Mouse (Mus musculus) mesoderm, embryonic 11.5 days (tissue): ENCODE measurements at regions not wholly inside any gene's neighbourhood (a gene's known extent, or its start where the extent isn't known, plus 50 kb on each side); places are given as distances from the start of the nearest gene placed in this dataset.
A peak's percentile ranks its signal among the peaks of the same experiment; 100 is the strongest.
"Not testable (repeated sequence)": the region's sequence is repeated elsewhere in the genome, so short reads cannot be mapped to it uniquely, and the experiment has no call there.

Source experiments
- DNase-seq: peaks from one replicate; pipeline ENCODE4 v3.0.0-alpha.2; 2012; ENCODE audit warnings: low read depth, low spot score

DNA sequence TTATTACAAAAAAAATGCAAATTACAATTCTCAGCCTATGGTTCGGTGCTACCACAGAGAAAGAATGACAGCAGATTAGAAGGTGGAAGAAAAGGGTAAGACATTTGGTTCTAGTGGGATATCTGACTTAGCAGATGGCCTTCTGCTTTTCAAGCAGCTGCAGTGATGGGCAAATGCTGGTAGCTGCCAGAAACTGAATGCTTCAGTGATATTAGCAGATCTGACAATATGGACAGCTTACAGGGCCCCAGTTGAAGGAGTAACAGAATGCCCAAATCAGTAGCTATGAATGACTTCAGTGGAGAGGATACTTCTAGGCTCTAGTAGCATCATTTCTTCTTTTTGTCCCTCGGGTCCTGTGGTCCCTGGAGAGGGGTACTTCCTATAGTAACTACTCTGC is 143.9 kb upstream of the Rps6ka3 start:
- DNase-seq = no peak

DNA sequence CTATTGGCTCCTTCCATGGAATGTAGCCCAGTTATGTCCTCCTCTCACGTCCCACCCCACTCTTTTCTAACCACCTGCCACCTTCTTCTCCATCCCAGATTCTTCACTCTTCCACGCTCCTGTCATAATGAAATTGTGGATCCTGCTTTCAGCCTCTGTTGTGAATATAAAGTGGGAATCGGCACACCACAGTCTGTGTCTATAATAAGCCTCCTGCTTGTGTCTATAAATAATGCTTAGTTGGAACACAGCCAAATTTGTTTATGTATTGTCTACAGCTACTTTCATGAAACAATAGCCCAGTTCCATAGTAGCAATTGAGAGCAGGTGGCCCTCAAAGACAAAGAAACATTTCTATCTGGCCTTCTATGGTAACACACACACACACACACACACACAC is 137.5 kb upstream of the Rps6ka3 start:
- no peak for DNase-seq

DNA sequence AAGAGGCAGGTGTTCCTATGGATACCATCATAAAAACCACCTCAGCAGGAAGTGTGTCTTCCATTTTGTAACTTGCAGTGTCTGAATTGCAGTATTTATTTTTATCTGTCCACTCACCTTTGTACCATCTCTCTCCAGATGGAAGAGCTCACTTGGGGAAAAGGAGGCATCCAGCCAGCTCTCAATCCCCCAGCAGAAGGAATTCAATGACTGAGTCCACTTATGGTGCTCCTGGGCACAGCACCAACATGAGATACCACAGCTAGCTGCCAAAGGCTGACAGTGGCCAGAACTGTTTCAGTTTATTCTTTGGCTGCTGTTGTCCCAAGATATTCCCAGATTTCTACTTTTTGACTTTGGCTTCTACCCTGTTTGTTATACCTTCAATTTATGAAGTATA is 136.6 kb upstream of the Rps6ka3 start:
- no peak for DNase-seq

DNA sequence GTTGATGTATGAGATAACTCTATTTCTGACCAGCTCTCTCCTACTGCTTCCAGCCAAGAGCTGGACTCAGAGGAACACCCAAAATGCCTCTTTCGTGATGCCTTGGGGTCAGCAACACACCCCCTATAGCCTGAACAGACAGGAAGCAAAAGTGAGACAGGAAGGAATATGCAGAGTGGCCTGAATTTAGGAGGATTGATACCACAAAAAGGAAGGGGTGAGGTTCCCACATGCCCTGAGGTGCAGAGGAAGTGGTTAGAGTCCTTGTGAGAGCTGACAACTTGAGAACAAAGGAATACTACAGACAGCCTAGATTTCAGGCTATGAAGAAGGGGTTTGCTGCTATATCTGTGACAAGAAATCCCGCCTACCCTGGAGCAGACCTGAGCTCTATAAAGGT is 129.6 kb upstream of the Rps6ka3 start:
- no peak for DNase-seq

DNA sequence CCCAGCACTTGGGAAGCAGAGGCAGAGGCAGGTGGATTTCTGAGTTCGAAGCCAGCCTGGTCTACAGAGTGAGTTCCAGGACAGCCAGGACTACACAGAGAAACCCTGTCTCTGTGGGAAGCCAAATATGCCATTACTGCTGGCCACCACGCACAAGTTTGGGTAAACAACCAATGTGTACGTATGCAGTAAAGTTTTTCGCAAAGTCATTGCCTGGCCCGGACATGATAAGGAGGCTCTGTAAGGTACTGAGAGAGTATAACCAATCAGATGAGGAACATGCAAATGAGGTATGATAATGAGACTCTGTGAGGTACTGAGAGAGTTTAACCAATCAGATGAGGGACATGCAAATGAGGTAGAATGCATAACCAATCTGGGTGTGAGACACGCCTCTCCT is 99.5 kb upstream of the Rps6ka3 start:
- DNase-seq = not testable (repeated sequence)

DNA sequence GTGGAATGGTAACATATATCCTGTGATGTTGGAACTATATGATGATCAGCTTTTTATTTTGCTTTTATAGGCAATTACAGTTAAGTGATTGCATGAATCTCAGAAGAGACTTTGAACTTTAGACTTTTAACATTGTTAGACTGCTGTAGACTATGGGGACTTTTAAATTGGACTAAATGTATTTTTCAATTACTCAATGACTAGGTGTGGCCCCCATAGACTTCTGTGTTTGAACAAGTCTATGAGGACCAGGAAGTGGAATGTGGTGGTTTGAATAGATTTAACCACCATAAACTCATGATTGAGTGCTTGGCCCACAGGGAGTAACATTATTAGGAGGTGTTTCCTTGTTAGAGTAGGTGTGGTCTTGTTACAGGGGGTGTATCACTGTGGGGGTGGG is 93.9 kb upstream of the Rps6ka3 start:
- DNase-seq = no peak

DNA sequence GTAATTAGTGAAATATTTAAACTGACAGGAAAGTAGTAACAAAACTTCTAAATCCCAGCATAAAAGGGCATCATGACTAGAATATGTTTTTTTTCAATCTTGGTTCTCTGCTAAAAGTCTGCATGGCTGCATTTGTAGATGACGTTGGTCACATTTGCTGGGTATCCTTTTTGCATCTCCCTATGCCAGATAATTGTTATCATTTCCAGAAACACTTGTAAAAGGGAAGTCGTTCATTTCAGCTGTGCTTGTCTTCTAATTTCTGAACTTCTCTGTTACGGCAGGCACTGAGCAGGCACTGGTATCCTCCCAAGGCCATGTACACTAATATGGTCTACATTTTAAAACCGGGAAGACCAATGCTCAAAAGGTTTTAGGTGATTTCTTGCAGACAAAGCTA is 69.6 kb upstream of the Rps6ka3 start:
- no peak for DNase-seq

DNA sequence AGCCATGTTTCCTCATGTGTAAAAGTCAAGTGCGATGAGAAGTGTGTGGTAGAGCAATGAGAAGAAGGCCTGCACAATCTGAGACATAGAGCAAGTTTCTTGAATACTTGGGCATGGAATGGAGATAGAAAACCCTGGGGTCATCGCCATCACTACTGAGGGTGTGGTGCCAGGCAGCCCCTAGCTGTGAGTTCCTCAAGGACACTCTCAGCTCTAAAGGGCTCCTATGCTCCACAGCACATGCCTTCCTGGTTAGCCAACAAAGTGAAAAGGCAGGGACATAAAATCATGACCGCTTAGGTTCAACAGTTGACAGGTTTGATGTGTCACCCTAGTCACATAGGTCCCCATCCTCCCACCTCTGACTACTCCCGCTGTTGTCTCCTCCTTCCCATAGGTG is 66.8 kb upstream of the Rps6ka3 start:
- DNase-seq = no peak

DNA sequence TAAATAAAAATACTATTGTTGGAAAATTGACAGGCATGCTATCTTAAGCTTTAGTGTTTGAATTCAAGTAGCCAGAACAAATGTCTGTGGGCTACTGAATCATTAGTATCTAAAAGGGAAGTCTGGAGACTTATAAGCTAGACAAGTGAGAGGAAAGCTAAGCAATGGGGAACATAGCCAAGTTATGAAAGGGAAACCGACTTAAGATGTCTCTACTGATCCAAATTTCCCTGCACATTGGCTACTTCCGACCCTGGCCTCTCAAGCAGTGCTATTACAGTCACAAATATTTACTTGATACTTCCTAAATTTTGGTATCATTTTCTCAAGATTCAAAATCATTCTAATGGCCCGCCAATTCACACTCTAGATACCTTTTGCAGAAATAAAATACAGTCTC is 65.4 kb upstream of the Rps6ka3 start:
- no peak for DNase-seq

DNA sequence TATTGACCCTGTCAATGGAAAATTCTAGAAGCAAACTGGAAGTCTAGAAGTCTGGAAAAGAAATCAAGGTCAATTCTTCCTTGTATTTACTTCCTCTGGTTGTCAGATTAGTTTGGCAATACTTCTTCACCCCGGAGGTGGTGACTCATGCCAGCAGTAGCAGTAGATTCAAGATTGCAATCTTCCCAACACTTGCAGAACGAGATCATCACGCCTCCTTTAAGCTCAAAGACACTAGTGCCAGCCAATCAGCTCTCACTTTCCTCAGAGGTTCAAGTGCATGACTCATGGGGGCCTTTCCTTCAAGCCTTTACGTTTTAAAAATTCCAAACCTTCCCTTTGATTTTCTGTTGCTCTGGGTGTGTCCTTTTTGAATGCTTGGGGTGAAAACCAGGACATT is 64.9 kb upstream of the Rps6ka3 start:
- DNase-seq = no peak

DNA sequence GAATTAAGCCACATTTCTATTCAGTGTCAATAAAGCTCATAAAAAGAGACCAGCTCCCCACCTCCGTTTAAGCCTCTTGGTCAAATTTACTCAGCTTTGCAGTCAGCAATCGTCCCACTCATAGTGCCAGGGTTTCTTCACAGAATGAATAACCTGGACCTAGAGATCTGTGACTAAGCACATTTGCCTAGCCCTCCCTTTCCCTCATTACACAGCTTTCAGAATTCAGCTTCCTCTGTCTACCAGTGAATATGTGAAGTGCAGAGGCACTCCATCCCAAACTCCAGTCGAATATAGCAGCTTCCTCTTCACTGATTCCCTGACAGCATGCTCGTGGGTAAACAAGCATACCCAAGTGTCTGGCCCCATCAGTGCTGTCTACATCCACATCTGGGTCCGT is 54.3 kb upstream of the Rps6ka3 start:
- no peak for DNase-seq

DNA sequence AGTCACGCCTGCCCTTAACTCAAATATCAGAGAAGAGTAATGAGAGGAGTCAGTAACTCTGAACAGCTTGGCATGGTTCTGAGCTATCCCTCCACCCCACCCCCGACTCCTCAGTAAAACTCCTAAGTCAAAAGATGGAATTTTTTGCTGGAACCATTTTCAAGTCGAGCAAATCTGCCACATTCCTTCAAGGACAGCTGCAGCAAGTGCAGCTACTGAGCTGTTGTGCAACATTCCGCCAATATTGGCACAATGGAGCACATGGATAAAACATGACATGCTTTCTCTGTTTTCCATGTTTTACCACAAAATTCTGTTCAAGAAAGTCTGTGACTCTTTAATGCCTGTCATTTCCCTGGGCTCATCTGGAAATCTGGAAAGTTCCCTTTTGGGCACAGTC is 53.1 kb upstream of the Rps6ka3 start:
- DNase-seq = peak; percentile 5

DNA sequence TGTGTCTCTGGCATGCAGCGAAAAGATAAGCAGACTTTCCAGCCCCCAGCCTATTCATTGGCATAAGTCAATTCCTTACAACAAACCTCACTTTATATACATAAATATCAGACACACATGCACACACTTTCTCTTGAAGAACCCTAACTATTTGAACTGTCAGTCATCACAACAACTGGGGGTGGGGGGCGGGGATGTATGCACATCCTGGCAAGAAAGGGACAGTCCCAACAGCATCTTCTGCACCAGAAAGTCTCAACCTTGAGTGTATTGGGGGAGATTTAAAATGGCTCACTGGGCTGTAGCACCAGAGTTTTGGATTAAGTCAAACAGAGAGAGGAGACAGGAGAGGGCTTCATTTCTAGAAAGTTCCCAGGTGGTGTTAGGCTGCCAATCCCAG is 50.4 kb upstream of the Rps6ka3 start:
- DNase-seq = no peak
